20 mouse cellular contexts compared by ENCODE assay signal in genomic region chr11:88537344-88537743, GRCm38 (mm10).
DNase-seq lines count a peak whose midpoint lies in the region; ATAC-seq and TF ChIP-seq lines count a peak whose summit lies in the region.
"Had no signal": no experiment of that assay in that cellular context is flagged by ENCODE, and none has a peak within 500 bp of the region (broad histone marks: within the 10 kb centered on the region; RNA-seq: fewer than 3 reads in every experiment).

No protein-coding gene starts in this region.

- H3K36me3 ChIP-seq in forebrain, embryonic 12.5 days (replicated peaks) = no peaks in the 10 kb centered on the region
- no peaks in the 10 kb centered on the region for H3K36me3 ChIP-seq in forebrain, embryonic 15.5 days
- no peaks in the 10 kb centered on the region for H3K36me3 ChIP-seq in hindbrain, embryonic 16.5 days (ENCODE audit: control insufficient read depth, insufficient read depth, low read length)
- H3K36me3 ChIP-seq: liver, embryonic 12.5 days had no signal

- H3K4me1 ChIP-seq in forebrain, embryonic 12.5 days = peaks cover 90% of the 10 kb centered on the region
- peaks cover 64% of the 10 kb centered on the region for H3K4me1 ChIP-seq in forebrain, embryonic 15.5 days
- peaks cover 54% of the 10 kb centered on the region for H3K4me1 ChIP-seq in hindbrain, embryonic 16.5 days (ENCODE audit: control insufficient read depth, insufficient read depth, low read depth, low read length)

- no peaks in the 10 kb centered on the region for H3K27me3 ChIP-seq in forebrain, embryonic 12.5 days
- no peaks in the 10 kb centered on the region for H3K27me3 ChIP-seq in forebrain, embryonic 15.5 days
- H3K27me3 ChIP-seq in hindbrain, embryonic 16.5 days (replicated peaks; ENCODE audit: control insufficient read depth, insufficient read depth, low read length) = no peaks in the 10 kb centered on the region
- H3K27me3 ChIP-seq: liver, embryonic 12.5 days had no signal

- H3K27ac ChIP-seq in forebrain, embryonic 12.5 days = peak overlapping the region; percentile 71; the same call in 1 of the 2 replicates
- no peak overlapping the region for H3K27ac ChIP-seq in forebrain, embryonic 15.5 days (replicated peaks)
- peak overlapping the region; percentile 15; the same call in 1 of the 2 replicates for H3K27ac ChIP-seq in layer of hippocampus, adult 2 months
- H3K27ac ChIP-seq in hindbrain, embryonic 16.5 days (ENCODE audit: low read depth, low read length) = peak overlapping the region; percentile 51
- H3K27ac ChIP-seq: left cerebral cortex, adult 2 months; liver, embryonic 12.5 days had no signal

- no peaks in the 10 kb centered on the region for H3K9me3 ChIP-seq in forebrain, embryonic 12.5 days
- H3K9me3 ChIP-seq in forebrain, embryonic 15.5 days = no peaks in the 10 kb centered on the region
- H3K9me3 ChIP-seq in hindbrain, embryonic 16.5 days (ENCODE audit: control insufficient read depth, low read length) = no peaks in the 10 kb centered on the region
- H3K9me3 ChIP-seq: liver, embryonic 12.5 days had no signal

- 60% methylated on average over 7 of the region's 7 CpGs for WGBS in forebrain, embryonic 12.5 days
- WGBS in forebrain, embryonic 15.5 days = 35% methylated on average over 7 of the region's 7 CpGs
- WGBS in hindbrain, embryonic 16.5 days = 47% methylated on average over 7 of the region's 7 CpGs

- no peak for TF ChIP-seq POLR2A in brain, embryonic 14.5 days (IDR thresholded peaks at IDR 0.05; ENCODE audit: borderline replicate concordance, extremely low read depth, insufficient read depth, insufficient read length, poor library complexity, severe bottlenecking)

- H3K9ac ChIP-seq in forebrain, embryonic 12.5 days = no peak overlapping the region
- no peak overlapping the region for H3K9ac ChIP-seq in forebrain, embryonic 15.5 days (replicated peaks)
- no peak overlapping the region for H3K9ac ChIP-seq in hindbrain, embryonic 16.5 days (ENCODE audit: low read depth, low read length)
- H3K9ac ChIP-seq: liver, embryonic 12.5 days; lung, embryonic 14.5 days had no signal

- H3K4me2 ChIP-seq in forebrain, embryonic 12.5 days = no peak overlapping the region
- no peak overlapping the region for H3K4me2 ChIP-seq in forebrain, embryonic 15.5 days (replicated peaks)
- H3K4me2 ChIP-seq in hindbrain, embryonic 16.5 days (ENCODE audit: low read length) = no peak overlapping the region
- H3K4me2 ChIP-seq: liver, embryonic 12.5 days; lung, embryonic 14.5 days had no signal

- no peak for DNase-seq in layer of hippocampus, adult 2 months (ENCODE audit: low spot score in 2 of 2)
- no peak for DNase-seq in layer of hippocampus, postnatal 14 days (ENCODE audit: low spot score in 2 of 2)
- DNase-seq in brain, embryonic 14.5 days (ENCODE audit: low read depth) = peak; percentile 67
- DNase-seq in left cerebral cortex, adult 18-20 months (ENCODE audit: low spot score in 2 of 2) = no peak
- DNase-seq in right cerebral cortex, adult 2 months (ENCODE audit: low spot score in 2 of 2) = no peak
- DNase-seq: adrenal gland, postnatal 10 days; cerebellum, adult 11-12 months; cerebellum, postnatal 25 days; gastrocnemius, postnatal 25 days; kidney, adult 9 months; lung, embryonic 14.5 days; lung, postnatal 4 days; right cerebral cortex, adult 18-20 months; thymus, adult 18-20 months had no signal

- ATAC-seq in forebrain, embryonic 12.5 days (ENCODE audit: low FRiP score) = no peak
- no peak for ATAC-seq in forebrain, embryonic 15.5 days (replicated peaks)
- ATAC-seq in hindbrain, embryonic 16.5 days = no peak
- ATAC-seq: inflammation-experienced regulatory T-cells, adult 6 months; liver, embryonic 12.5 days had no signal

- no peak overlapping the region for H3K4me3 ChIP-seq in forebrain, embryonic 12.5 days (replicated peaks)
- H3K4me3 ChIP-seq in forebrain, embryonic 15.5 days = no peak overlapping the region
- no peak overlapping the region for H3K4me3 ChIP-seq in layer of hippocampus, adult 2 months
- no peak overlapping the region for H3K4me3 ChIP-seq in hindbrain, embryonic 16.5 days (ENCODE audit: low read length)
- H3K4me3 ChIP-seq: left cerebral cortex, adult 2 months; liver, embryonic 12.5 days had no signal

- no peak for TF ChIP-seq CTCF in layer of hippocampus, adult 2 months (conservative IDR thresholded peaks at IDR 0.05)
- TF ChIP-seq CTCF in brain, embryonic 14.5 days (IDR thresholded peaks at IDR 0.05; ENCODE audit: borderline replicate concordance, extremely low read depth, insufficient read depth, insufficient read length) = no peak
